Mouse (Mus musculus): ENCODE results near the gene Gpsm1. TPM values are rescaled to one million over a fixed set of nuclear protein-coding genes. Genes with fewer than 3 reads are reported as not detected.

Gpsm1 gene
- polyA plus RNA-seq, 1 experiment from 2014 or later = 24.0 TPM

DNA sequence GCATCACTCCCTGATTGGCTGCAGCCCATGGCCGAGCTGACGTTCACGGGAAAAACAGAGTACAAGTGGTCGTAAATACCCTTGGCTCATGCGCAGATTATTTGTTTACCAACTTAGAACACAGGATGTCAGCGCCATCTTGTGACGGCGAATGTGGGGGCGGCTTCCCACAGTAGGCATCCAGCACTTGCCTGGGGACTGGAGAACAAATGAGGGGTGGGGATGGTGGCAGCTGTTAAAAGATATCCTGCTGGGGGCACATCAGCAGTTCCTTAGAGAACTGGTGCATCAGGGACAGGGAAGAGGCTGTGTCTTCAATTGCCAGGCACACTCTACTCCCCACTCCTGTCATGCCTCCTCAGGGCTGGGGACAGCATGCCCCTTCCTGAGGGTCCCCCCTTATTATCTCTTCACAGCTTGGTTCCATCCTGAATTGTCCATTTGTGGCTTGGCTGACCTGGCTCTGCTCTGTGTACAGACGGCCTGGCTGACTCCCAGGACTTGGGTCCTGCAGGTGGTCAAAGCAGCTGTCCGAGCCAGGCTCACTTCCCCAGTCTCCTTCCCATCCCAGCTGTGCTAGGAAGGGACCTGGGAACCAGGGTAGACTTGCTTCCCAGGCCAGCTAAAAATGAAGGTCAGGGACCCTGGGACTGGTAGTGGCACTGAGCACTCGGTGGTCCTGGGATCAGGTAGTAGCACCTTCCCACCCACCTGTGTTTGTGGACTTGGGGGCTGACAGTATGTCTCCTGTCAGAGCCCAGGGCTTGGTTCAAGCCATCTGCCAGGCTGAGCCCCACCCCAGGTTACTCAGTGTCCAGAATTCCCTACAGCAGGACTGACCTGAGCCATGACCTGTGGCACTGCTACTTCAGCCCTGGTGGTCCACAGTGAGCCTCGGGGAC, 23.2 kb downstream of the Gpsm1 start:
- Histone ChIP-seq H3K27me3 (ENCODE audit: control insufficient read depth, insufficient read depth, low read length) (no peaks in the 10 kb centered on the region), H3K27ac (ENCODE audit: low read length) (no peak overlapping the region), H3K9ac (replicated peaks; ENCODE audit: low read depth, low read length) (no peak overlapping the region), H3K4me2 (replicated peaks; ENCODE audit: low read depth, low read length) (no peak overlapping the region), H3K9me3 (ENCODE audit: control insufficient read depth, low read depth, low read length) (no peaks in the 10 kb centered on the region), H3K4me3 (ENCODE audit: low read depth, low read length) (no peak overlapping the region), H3K4me1 (ENCODE audit: control insufficient read depth, insufficient read depth, low read length) (peaks cover 25% of the 10 kb centered on the region), H3K36me3 (ENCODE audit: control insufficient read depth, insufficient read depth, low read length) (peaks cover 26% of the 10 kb centered on the region)
- no peak for ATAC-seq (ENCODE audit: insufficient number of reproducible peaks, insufficient read depth, low FRiP score, low read depth)
- 89% methylated on average over 8 of the region's 13 CpGs for WGBS

DNA sequence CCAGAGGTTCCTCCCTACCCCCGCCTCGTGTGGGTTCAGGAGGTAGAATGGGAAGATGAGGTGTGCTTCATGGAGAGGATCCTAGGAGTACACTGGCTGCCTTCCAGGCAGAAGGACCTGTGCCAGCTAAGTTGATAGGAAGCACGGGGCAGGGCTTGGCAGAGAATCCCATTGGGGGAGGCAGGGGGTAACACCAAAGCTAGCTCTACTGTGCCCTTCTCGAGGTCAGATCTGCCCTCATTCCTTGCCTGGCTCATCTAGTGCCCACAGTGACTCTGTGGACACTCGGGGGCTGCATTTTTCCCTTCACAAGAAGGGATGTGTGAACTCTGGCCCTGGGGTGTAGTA, 23.9 kb downstream of the Gpsm1 start:
- no peaks in the 10 kb centered on the region for H3K9me3 ChIP-seq (ENCODE audit: control insufficient read depth, low read depth, low read length)
- H3K27me3 ChIP-seq (ENCODE audit: control insufficient read depth, insufficient read depth, low read length) = no peaks in the 10 kb centered on the region
- 89% methylated on average over 5 of the region's 5 CpGs for WGBS
- no peak overlapping the region for H3K4me2 ChIP-seq (replicated peaks; ENCODE audit: low read depth, low read length)
- H3K4me3 ChIP-seq (ENCODE audit: low read depth, low read length) = no peak overlapping the region
- H3K27ac ChIP-seq (ENCODE audit: low read length) = no peak overlapping the region
- peaks cover 33% of the 10 kb centered on the region for H3K36me3 ChIP-seq (ENCODE audit: control insufficient read depth, insufficient read depth, low read length)
- peaks cover 25% of the 10 kb centered on the region for H3K4me1 ChIP-seq (ENCODE audit: control insufficient read depth, insufficient read depth, low read length)
- no peak for ATAC-seq (ENCODE audit: insufficient number of reproducible peaks, insufficient read depth, low FRiP score, low read depth)
- no peak overlapping the region for H3K9ac ChIP-seq (replicated peaks; ENCODE audit: low read depth, low read length)

DNA sequence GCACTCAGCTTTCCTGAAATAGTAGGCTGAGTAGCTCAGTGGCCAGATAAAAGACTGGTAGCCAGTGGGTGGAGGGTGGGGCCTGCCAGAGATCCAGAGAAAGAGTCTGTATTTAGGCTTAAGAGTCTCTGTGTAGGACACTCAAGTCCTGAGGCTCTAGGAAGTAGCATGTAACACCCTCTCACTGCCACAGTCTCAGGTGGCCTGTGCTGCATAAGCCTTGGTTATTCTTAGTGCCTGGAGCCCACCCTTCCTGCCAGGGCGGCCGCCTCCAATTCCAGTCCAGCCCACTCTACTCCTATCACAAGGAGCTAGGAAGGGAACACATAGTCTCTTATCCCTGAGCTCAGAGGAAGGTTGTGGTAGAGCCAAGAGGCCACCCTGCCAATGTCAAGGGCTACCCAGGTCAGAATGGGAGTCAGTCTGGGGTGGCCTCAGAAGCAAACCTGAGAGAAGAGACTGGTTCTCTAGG, 26.2 kb downstream of the Gpsm1 start:
- H3K4me1 ChIP-seq (ENCODE audit: control insufficient read depth, insufficient read depth, low read length) = peaks cover 25% of the 10 kb centered on the region
- H3K36me3 ChIP-seq (ENCODE audit: control insufficient read depth, insufficient read depth, low read length) = peaks cover 56% of the 10 kb centered on the region
- no peak overlapping the region for H3K4me3 ChIP-seq (ENCODE audit: low read depth, low read length)
- no peaks in the 10 kb centered on the region for H3K27me3 ChIP-seq (ENCODE audit: control insufficient read depth, insufficient read depth, low read length)
- ATAC-seq (ENCODE audit: insufficient number of reproducible peaks, insufficient read depth, low FRiP score, low read depth) = peak; percentile 15; the same call in 1 of the 2 replicates
- H3K9ac ChIP-seq (replicated peaks; ENCODE audit: low read depth, low read length) = 0 out of 2 replicates have a peak overlapping the region, but pooled peaks have one; percentile 1
- H3K4me2 ChIP-seq (replicated peaks; ENCODE audit: low read depth, low read length) = no peak overlapping the region
- WGBS = 77% methylated on average over 2 of the region's 2 CpGs
- H3K9me3 ChIP-seq (ENCODE audit: control insufficient read depth, low read depth, low read length) = no peaks in the 10 kb centered on the region
- H3K27ac ChIP-seq (ENCODE audit: low read length) = peak overlapping the region; percentile 90

DNA sequence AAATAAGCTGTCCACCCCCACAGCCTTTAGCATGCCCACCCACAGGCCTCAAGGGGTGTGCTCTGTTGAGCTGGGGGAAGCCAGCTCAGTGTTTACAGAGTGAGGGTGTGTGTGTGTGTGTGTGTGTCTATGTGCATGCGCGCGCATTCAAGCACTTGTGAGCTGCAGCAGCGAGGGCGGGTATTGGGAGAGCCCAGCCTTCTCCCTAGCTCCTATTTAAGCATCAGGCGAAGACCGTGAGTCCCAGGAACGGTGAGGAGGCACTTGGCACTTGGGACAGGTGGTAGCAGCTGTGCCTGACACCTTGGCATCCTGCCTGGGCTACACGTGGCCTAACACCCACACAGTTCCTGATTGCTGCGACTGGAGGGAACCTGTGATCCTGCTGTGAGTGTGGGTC, 26.7 kb downstream of the Gpsm1 start:
- Histone ChIP-seq H3K4me2 (replicated peaks; ENCODE audit: low read depth, low read length) (no peak overlapping the region), H3K27ac (ENCODE audit: low read length) (peak overlapping the region; percentile 90), H3K9me3 (ENCODE audit: control insufficient read depth, low read depth, low read length) (no peaks in the 10 kb centered on the region), H3K4me1 (ENCODE audit: control insufficient read depth, insufficient read depth, low read length) (peaks cover 25% of the 10 kb centered on the region), H3K9ac (replicated peaks; ENCODE audit: low read depth, low read length) (no peak overlapping the region), H3K36me3 (ENCODE audit: control insufficient read depth, insufficient read depth, low read length) (peaks cover 61% of the 10 kb centered on the region), H3K27me3 (ENCODE audit: control insufficient read depth, insufficient read depth, low read length) (no peaks in the 10 kb centered on the region), H3K4me3 (ENCODE audit: low read depth, low read length) (no peak overlapping the region)
- peak; percentile 86 for ATAC-seq (ENCODE audit: insufficient number of reproducible peaks, insufficient read depth, low FRiP score, low read depth)
- 28% methylated on average over 10 of the region's 10 CpGs for WGBS

DNA sequence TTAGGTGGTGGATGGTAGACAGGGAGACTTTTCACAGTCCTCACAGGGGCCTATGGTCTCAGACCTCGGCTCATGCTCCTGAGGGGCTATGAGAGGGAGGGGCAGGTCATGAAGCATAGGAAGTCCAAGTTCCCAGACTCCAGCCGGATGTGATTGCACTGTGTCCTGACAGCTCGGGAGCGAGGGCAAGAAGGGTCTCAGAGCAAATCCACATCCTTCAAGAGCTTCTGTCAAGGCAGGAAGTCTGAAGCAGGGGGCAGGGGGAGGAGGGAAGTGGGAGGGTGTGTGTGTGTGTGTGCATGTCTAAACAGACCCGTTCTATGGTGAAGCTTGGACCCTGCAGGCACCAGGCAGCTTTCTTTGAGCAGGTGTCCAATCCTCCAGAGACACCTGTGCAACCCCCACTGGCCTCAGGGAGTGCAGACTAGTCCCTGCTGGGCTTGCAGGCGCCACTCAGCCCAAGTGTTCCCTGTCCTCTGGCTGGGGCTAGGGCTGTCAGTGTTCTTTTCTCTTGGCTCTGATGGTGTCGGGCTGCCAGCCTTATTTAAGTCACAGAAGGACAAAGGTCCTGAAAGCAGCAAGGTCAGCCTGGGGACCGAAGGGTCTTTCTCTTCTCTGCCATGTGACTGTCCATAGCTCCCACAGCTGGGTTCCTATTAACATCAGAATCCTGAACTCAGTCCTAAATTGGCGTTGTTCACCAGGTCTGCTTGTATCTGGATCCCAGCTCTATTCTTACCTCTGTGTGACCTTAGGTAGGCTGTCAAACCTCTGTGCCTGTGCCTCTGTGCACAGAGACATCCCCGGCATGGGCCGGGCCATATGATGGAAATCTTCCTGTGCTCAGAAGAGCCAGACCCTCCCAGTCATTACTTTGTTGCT, 27.5 kb downstream of the Gpsm1 start:
- ATAC-seq (ENCODE audit: insufficient number of reproducible peaks, insufficient read depth, low FRiP score, low read depth) = peak; percentile 10; the same call in 1 of the 2 replicates
- Histone ChIP-seq H3K9me3 (ENCODE audit: control insufficient read depth, low read depth, low read length) (no peaks in the 10 kb centered on the region), H3K27ac (ENCODE audit: low read length) (peak overlapping the region; percentile 90), H3K4me2 (replicated peaks; ENCODE audit: low read depth, low read length) (peak overlapping the region; percentile 14; the same call in 1 of the 2 replicates), H3K9ac (replicated peaks; ENCODE audit: low read depth, low read length) (no peak overlapping the region), H3K4me3 (ENCODE audit: low read depth, low read length) (no peak overlapping the region), H3K4me1 (ENCODE audit: control insufficient read depth, insufficient read depth, low read length) (peaks cover 25% of the 10 kb centered on the region), H3K36me3 (ENCODE audit: control insufficient read depth, insufficient read depth, low read length) (peaks cover 69% of the 10 kb centered on the region), H3K27me3 (ENCODE audit: control insufficient read depth, insufficient read depth, low read length) (no peaks in the 10 kb centered on the region)
- WGBS = 45% methylated on average over 11 of the region's 11 CpGs

DNA sequence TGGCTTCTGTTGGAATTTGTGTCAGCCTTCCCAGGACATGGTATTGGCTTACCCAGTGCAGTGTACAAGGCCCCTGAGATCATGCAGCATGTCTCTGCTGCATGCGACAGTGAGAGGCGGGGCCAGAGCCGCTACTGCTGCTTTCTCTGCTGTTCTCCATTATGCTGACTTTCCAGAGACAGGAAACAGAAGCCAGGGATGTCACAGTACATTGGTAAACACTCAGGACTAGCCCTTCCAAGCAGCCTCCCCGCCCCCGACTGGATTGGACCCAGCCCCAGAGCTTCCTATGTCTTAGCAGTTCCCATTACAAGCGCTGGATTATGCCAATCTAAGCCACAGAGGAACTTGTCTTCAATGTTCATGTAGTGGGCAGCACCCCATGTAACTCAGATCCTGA, 32.9 kb downstream of the Gpsm1 start:
- 39% methylated on average over 6 of the region's 6 CpGs for WGBS
- H3K9ac ChIP-seq (replicated peaks; ENCODE audit: low read depth, low read length) = no peak overlapping the region; the same call in 1 of the 2 replicates
- H3K4me1 ChIP-seq (ENCODE audit: control insufficient read depth, insufficient read depth, low read length) = peaks cover 21% of the 10 kb centered on the region; the same call in 1 of the 2 replicates
- no peak overlapping the region for H3K4me2 ChIP-seq (replicated peaks; ENCODE audit: low read depth, low read length)
- no peak overlapping the region for H3K4me3 ChIP-seq (ENCODE audit: low read depth, low read length)
- peaks cover 54% of the 10 kb centered on the region for H3K36me3 ChIP-seq (ENCODE audit: control insufficient read depth, insufficient read depth, low read length)
- H3K9me3 ChIP-seq (ENCODE audit: control insufficient read depth, low read depth, low read length) = no peaks in the 10 kb centered on the region
- ATAC-seq (ENCODE audit: insufficient number of reproducible peaks, insufficient read depth, low FRiP score, low read depth) = 0 out of 2 replicates have a peak, but pooled peaks have one; percentile 10
- H3K27me3 ChIP-seq (ENCODE audit: control insufficient read depth, insufficient read depth, low read length) = no peaks in the 10 kb centered on the region
- H3K27ac ChIP-seq (ENCODE audit: low read length) = peak overlapping the region; percentile 36; the same call in 1 of the 2 replicates

DNA sequence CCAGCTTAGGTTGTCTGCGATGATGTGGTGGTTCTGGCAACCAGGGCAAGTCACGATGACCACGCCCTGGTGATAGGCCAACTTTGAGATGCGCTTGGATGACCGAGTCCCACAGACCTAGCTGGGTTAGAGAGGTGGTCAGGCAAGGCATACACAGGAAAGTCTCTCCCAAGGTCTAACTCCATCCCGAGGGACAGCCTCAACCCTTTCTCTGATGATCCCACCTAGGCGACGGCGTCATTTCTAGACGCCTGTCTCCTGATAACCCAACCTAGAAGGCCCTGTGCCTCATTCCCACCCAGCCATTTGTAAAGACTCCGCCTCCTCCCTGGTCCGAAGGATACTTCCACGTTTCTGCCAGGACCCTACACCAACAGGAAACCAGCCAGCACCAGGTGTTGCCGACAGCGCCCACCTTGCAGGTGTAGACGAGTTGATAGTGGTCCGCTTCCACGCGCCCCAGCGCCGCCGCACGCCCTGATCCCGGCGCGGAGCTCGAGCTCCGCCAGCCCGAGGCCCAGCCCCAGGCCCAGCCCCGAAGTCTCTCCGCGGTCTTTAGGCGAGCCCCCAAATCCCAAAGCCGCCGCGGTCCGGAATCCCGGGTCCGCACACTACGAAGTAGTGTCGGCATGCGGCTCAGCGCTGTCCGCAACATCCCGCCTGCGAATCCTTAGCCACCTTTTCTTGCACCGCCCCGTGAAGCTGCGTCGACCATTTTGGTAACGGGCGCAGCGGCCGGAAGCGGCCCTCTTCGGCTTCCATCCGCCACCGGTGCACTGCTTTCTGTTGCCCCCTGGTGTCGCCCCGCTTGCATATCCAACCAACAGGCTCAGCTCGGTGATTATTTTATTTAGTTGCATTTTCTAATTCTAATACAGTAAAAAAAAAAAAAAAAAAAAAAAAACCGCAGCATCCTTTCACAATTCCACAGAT, 36.3 kb downstream of the Gpsm1 start, which contains the start of gene Dnlz:
TSS of gene Dnlz (minus strand) at position 753 of the 933 bp plus-strand sequence.
- Histone ChIP-seq H3K36me3 (ENCODE audit: control insufficient read depth, insufficient read depth, low read length) (peaks cover 22% of the 10 kb centered on the region), H3K9me3 (ENCODE audit: control insufficient read depth, low read depth, low read length) (no peaks in the 10 kb centered on the region), H3K4me2 (replicated peaks; ENCODE audit: low read depth, low read length) (peak within 1 kb of the TSS; percentile 96), H3K27me3 (ENCODE audit: control insufficient read depth, insufficient read depth, low read length) (no peaks in the 10 kb centered on the region), H3K4me3 (ENCODE audit: low read depth, low read length) (peak within 1 kb of the TSS; percentile 60), H3K9ac (replicated peaks; ENCODE audit: low read depth, low read length) (peak within 1 kb of the TSS; percentile 79), H3K27ac (ENCODE audit: low read length) (peak within 1 kb of the TSS; percentile 70), H3K4me1 (ENCODE audit: control insufficient read depth, insufficient read depth, low read length) (peaks cover 21% of the 10 kb centered on the region; the same call in 1 of the 2 replicates)
- WGBS = 2% methylated on average over 62 of the region's 62 CpGs
- peak; percentile 71 for ATAC-seq (ENCODE audit: insufficient number of reproducible peaks, insufficient read depth, low FRiP score, low read depth)
